Mouse (Mus musculus) kidney, postnatal 36 days (tissue): ENCODE results near the gene Ppm1a.

Experiments
- DNase-seq, 2 experiments: peaks; one replicate each; pipeline ENCODE4 v3.0.0; 2021 to 2022; ENCODE audit warnings: mixed read lengths in 2 of 2

Ppm1a gene

GRCm38 (mm10) chr12:72829777-72830176 lies 72.5 kb downstream of the Ppm1a start:
- DNase-seq = no peak

- no peak for DNase-seq
These were observed 73.1 kb downstream of the Ppm1a start for GRCm38 (mm10) chr12:72830317-72830716.

GRCm38 (mm10) chr12:72831711-72832432 lies 74.6 kb downstream of the Ppm1a start:
- peak in 1 of 2 experiments; percentile 31 for DNase-seq

- peak in 1 of 2 experiments; percentile 41 for DNase-seq
These were observed 77.7 kb downstream of the Ppm1a start for GRCm38 (mm10) chr12:72834773-72835517.

GRCm38 (mm10) chr12:72835518-72836015 lies 78.3 kb downstream of the Ppm1a start:
- DNase-seq = no peak

- no peak for DNase-seq
These were observed 80.0 kb downstream of the Ppm1a start for GRCm38 (mm10) chr12:72837302-72837701.

GRCm38 (mm10) chr12:72841500-72841899 lies 84.2 kb downstream of the Ppm1a start:
- DNase-seq = no peak

GRCm38 (mm10) chr12:72843135-72843534 lies 85.9 kb downstream of the Ppm1a start:
- peak in 1 of 2 experiments; percentile 12 for DNase-seq

- no peak for DNase-seq
These were observed 86.3 kb downstream of the Ppm1a start for GRCm38 (mm10) chr12:72843555-72843954.

GRCm38 (mm10) chr12:72843973-72844620 lies 86.8 kb downstream of the Ppm1a start:
- peak; percentile 75 to 85 for DNase-seq

GRCm38 (mm10) chr12:72845946-72846345 lies 88.7 kb downstream of the Ppm1a start:
- no peak for DNase-seq

- peak; percentile 36 to 68 for DNase-seq
These were observed 90.5 kb downstream of the Ppm1a start for GRCm38 (mm10) chr12:72847725-72848124.
